Mouse (Mus musculus) bone marrow macrophage, adult 2 months (primary cell): ENCODE results near the gene Rgs4. TPM values are rescaled to one million over a fixed set of nuclear protein-coding genes. Genes with fewer than 3 reads are reported as not detected.

Experiments used
- H3K27ac ChIP-seq: 2 replicates; pipeline ENCODE4 v1.5.1; 2012; ENCODE audit warnings: low read depth, low read length; ENCODE audit not compliant: insufficient read depth
- H3K4me1 ChIP-seq: 2 replicates; pipeline ENCODE4 v1.6.1; 2012; ENCODE audit warnings: low read length; ENCODE audit not compliant: control insufficient read depth, insufficient read depth
- H3K4me3 ChIP-seq: 2 replicates; pipeline ENCODE4 v1.5.1; 2012; ENCODE audit warnings: mild to moderate bottlenecking, low read length, moderate library complexity; ENCODE audit not compliant: insufficient read depth
- CTCF ChIP-seq: IDR thresholded peaks from 2 replicates; pipeline ENCODE4 v1.5.1; 2012; ENCODE audit warnings: low read depth, mild to moderate bottlenecking, low read length, moderate library complexity
- POLR2A ChIP-seq: IDR thresholded peaks from 2 replicates; pipeline ENCODE4 v1.6.1; 2012; ENCODE audit warnings: mild to moderate bottlenecking, low read depth, low read length, borderline replicate concordance
- polyA plus RNA-seq: library from polyadenylated mRNA; stranded (reverse); fragments of >200 nt; gene quantifications from 2 replicates; pipeline ENCODE4 v1.2.4, GENCODE M21; 2012; ENCODE audit not compliant: missing spikeins, insufficient read depth, insufficient read length

The Rgs4 gene
- not detected in 2 replicates for polyA plus RNA-seq

DNA sequence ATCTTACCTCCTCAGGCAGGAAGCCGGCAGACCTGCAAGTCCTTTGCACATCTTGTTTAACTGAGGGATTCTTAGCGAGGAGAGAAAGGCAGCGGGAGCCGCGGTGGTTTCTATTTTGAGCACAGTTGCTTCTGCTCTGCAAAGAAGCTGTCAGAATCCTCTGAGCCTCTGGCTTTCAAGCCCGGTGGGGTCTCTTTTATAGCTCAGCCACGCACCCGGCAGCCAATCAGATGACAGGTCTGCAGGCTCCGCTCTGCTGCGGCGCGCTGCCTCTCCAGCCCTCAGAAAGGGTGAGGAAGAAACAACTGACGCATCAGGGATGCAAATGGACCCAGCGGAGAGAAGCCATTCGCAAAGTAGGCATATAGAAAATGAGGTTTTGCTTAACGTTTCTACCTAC is at the start of gene Rgs4:
Rgs4 (minus strand) TSS at position 170 of the 400 bp plus-strand sequence.
- Histone ChIP-seq H3K4me1 (no peaks in the 10 kb centered on the region), H3K27ac (no peak within 1 kb of the TSS), H3K4me3 (no peak within 1 kb of the TSS)
- TF ChIP-seq CTCF: no peak
- no peak for TF ChIP-seq POLR2A

- no peak for TF ChIP-seq CTCF
- TF ChIP-seq POLR2A: no peak
- H3K4me3 ChIP-seq: no peak overlapping the region
- H3K4me1 ChIP-seq: no peaks in the 10 kb centered on the region
- H3K27ac ChIP-seq: no peak overlapping the region
Observed at GRCm38 (mm10) chr1:169792437-169792836, 45.0 kb upstream of the Rgs4 start.

- TF ChIP-seq POLR2A (no peak), CTCF (no peak)
- no peak overlapping the region for H3K27ac ChIP-seq
- no peak overlapping the region for H3K4me3 ChIP-seq
- no peaks in the 10 kb centered on the region for H3K4me1 ChIP-seq
Observed at GRCm38 (mm10) chr1:169785981-169786380, 38.5 kb upstream of the Rgs4 start.

DNA sequence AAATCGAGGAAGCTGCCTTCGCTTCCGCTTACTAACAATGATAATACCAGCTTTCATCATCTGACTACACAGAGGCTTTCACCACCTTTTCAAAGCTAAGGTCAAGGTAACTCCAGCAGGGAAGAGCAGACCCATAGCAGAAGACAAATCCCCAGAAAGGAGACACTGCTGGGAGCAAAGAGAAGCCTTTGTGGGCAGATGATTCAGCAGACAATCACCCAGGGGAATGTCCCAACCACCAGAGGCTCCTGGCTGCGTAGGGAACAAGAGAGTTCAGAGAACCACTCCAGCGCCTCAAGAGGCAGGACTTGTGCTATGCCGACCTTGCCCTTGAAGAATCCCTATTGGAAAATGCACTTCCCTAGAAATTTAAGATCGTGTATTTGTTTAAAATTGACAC is 29.1 kb upstream of the Rgs4 start:
- Histone ChIP-seq H3K27ac (no peak overlapping the region), H3K4me3 (no peak overlapping the region), H3K4me1 (no peaks in the 10 kb centered on the region)
- no peak for TF ChIP-seq CTCF
- TF ChIP-seq POLR2A: no peak

GRCm38 (mm10) chr1:169764619-169764955 is 17.1 kb upstream of the Rgs4 start:
- Histone ChIP-seq H3K27ac (no peak overlapping the region), H3K4me3 (no peak overlapping the region), H3K4me1 (no peaks in the 10 kb centered on the region)
- TF ChIP-seq POLR2A (no peak), CTCF (no peak)

DNA sequence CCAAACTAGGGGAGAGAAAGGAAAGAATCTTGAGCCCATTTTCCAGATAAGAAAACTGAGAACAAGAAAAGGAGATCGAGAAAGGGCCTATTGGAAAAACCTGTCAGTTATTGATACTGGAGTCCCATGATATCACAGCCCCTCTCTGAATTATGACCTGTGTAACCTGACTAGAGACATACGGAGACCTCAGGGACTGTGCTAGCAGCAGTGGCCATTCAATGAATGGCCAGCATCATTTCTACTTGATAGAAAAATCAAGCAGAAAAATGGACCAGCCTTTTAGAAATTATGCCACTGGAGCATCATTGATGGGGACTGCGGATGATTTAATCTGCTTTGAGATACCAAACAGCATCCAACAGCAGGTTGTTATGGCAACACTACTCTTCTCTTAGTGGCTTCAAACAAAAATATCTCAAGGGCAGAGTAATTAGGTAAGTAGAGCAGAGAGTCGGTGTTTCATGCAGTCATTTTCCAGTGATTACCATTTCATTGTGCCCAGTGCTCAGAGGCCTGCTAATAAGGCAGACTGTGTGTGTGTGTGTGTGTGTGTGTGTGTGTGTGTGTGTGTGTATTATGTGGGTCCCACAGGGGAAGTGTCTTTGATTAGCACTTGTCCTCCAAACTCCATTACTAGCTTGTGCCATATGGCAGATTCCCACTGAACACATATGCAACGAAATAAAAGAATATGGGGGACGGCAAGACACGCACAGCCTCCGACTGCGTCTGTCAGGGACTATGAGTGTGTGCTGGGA is 16.6 kb upstream of the Rgs4 start:
- Histone ChIP-seq H3K27ac (no peak overlapping the region), H3K4me1 (no peaks in the 10 kb centered on the region), H3K4me3 (no peak overlapping the region)
- TF ChIP-seq CTCF (no peak), POLR2A (no peak)

DNA sequence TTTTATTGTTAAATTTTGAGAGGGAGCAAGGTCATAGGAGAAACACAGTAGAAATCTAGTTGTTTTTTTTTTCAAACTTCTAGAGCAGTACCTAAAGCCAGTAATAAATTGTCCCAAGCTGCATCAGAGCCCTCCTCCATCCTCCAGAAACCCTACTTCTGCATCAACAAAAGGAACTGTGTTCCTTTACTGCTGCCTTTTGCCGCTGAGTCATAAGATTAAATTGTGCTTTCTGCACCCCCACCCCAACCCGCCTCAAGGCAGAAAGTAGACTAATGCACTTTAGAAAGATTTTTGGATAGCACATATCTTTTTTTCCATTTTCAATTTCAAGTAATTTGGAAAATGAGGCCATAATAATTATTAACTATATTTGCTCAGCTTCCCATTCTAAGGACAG is 15.1 kb upstream of the Rgs4 start:
- no peak overlapping the region for H3K27ac ChIP-seq
- no peak for TF ChIP-seq POLR2A
- no peak for TF ChIP-seq CTCF
- no peaks in the 10 kb centered on the region for H3K4me1 ChIP-seq
- no peak overlapping the region for H3K4me3 ChIP-seq

GRCm38 (mm10) chr1:169756532-169756931 is 9.1 kb upstream of the Rgs4 start:
- H3K4me1 ChIP-seq: no peaks in the 10 kb centered on the region
- TF ChIP-seq POLR2A (no peak), CTCF (no peak)
- no peak overlapping the region for H3K27ac ChIP-seq
- H3K4me3 ChIP-seq: no peak overlapping the region

DNA sequence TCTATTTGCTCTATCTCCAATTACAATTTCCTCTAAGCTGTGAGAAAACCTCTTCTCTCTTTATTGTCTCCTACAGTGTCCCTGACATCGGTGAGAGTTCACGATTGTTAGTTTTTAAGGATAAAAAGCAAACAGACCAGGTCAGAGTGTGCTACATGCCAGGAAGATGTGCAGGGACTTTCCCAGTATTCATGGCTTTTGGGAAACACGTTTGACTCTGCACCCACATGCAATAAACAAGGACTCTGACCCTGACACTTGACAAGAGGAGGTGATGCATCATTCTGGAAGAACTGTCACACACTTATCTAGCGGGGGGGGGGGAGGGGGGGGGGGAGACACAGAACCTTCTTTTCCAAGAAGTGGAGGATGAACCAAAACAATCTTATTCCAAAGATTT is 5.0 kb upstream of the Rgs4 start:
- no peak overlapping the region for H3K27ac ChIP-seq
- H3K4me3 ChIP-seq: no peak overlapping the region
- no peaks in the 10 kb centered on the region for H3K4me1 ChIP-seq
- TF ChIP-seq CTCF (no peak), POLR2A (no peak)

DNA sequence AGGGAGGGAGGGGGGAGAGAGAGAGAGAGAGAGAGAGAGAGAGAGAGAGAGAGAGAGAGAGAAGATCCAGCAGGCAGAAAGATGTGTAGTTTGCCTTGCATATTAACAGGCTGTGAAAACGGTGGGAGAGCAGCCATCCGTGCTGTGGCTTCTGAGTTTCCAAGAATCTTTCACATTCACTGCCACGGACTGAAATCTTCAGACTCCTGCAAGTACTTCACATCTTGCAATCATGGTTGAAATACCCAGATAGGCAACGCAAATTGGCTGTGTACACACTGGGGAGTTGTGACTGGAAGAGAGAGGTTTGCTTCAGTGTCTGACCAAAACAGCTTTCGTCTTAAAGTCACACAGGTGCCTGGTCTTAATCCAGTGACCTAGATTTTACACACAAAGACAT is 997 bp upstream of the Rgs4 start:
- Histone ChIP-seq H3K4me3 (no peak overlapping the region), H3K27ac (no peak overlapping the region), H3K4me1 (no peaks in the 10 kb centered on the region)
- TF ChIP-seq CTCF (no peak), POLR2A (no peak)
